Comparison of ENCODE assay signal across 8 mouse cellular contexts in the genomic region with DNA sequence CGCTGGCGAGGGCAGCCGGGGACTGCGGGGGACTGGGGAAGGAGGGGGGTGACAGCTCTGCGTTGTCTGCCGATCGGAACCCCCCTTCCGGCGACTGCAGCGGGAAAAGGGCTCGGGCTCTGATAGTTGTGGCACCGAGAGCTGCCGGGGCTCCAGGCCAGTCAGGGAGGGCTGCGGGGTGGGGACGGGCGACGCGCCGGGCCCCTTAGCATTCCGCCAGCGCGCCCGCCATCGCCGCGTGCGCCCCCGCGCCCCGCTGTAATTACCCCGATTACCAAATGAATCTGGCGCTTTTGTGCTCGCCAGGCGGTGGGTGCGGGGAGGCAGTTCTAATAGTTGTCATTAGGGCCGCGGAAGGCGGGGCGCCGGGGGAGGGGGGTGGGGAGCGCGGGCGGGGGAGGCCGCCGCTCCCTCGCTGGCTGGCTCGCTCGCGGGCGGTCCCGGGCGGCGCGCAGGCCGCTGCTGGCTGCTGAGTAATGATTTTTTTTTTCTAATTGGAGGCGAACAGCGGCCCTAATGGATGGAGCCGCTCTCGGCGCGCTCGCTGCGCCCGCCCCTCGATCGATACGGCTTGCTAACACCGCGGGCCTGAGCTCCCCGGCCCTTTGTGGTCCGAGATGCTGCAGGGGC.
A peak's percentile ranks its signal among the peaks of the same experiment; 100 is the strongest.
DNase-seq lines count a peak whose midpoint lies in the region; ATAC-seq lines count a peak whose summit lies in the region.

No protein-coding gene starts in this region.

- H3K9me3 ChIP-seq in embryonic facial prominence, embryonic 10.5 days: no peaks in the 10 kb centered on the region

- peak overlapping the region; percentile 88 for H3K27ac ChIP-seq in embryonic facial prominence, embryonic 10.5 days (replicated peaks)

- H3K27me3 ChIP-seq in embryonic facial prominence, embryonic 10.5 days (replicated peaks; ENCODE audit: low read depth, poor library complexity, severe bottlenecking): peaks cover 100% of the 10 kb centered on the region

- 5% methylated on average over 71 of the region's 71 CpGs for WGBS in embryonic facial prominence, embryonic 10.5 days

- peak overlapping the region; percentile 59 for H3K4me3 ChIP-seq in embryonic facial prominence, embryonic 10.5 days

- peaks cover 32% of the 10 kb centered on the region for H3K4me1 ChIP-seq in embryonic facial prominence, embryonic 10.5 days

- DNase-seq in thymus, postnatal 0 days (ENCODE audit: low spot score): peak; percentile 11
- no peak for DNase-seq in thymus, postnatal 10 days (ENCODE audit: low spot score in 2 of 2)
- peak; percentile 77 for DNase-seq in embryonic facial prominence, embryonic 10.5 days (ENCODE audit: low spot score)
- DNase-seq in heart, postnatal 4 days: peak; percentile 54
- peak; percentile 39 to 65 for DNase-seq in layer of hippocampus, postnatal 10 days (ENCODE audit: low spot score in 2 of 2)
- DNase-seq in lung, postnatal 36 days: peak; percentile 34
- peak; percentile 34 for DNase-seq in right cerebral cortex, postnatal 25 days

- no peaks in the 10 kb centered on the region for H3K36me3 ChIP-seq in embryonic facial prominence, embryonic 10.5 days (replicated peaks)

- no peak for ATAC-seq in activated CD4-positive, CD25-positive, alpha-beta regulatory T cell, adult 4 months

Comparison
In these comparisons a context has a peak if more than half of its experiments do, and no peak if none do; other contexts are left out.
1. DNase-seq: peak in thymus, postnatal 0 days (single experiment), embryonic facial prominence, embryonic 10.5 days (single experiment), heart, postnatal 4 days (single experiment), layer of hippocampus, postnatal 10 days (2 of 2), lung, postnatal 36 days (single experiment) and right cerebral cortex, postnatal 25 days (single experiment); none in thymus, postnatal 10 days (0 of 2).